Mouse (Mus musculus) right cerebral cortex, postnatal 36 days (tissue): ENCODE results near the gene Klk12.

Source experiments
- DNase-seq, 2 experiments: peaks; one replicate each; pipeline ENCODE4 v3.0.0; 2022; ENCODE audit warnings: low spot score in 2 of 2, mixed read lengths in 1 of 2

Gene Klk12

GRCm38 (mm10) chr7:43768597-43768996 lies at the start of gene Klk12:
Gene Klk12 (plus strand): TSS chr7:43768897.
- no peak for DNase-seq

GRCm38 (mm10) chr7:43747788-43748187 lies 20.9 kb upstream of the Klk12 start:
- DNase-seq = peak in 1 of 2 experiments; percentile 12

- no peak for DNase-seq
Measured at GRCm38 (mm10) chr7:43752806-43753205, 15.9 kb upstream of the Klk12 start.

GRCm38 (mm10) chr7:43766484-43766883 lies 2.2 kb upstream of the Klk12 start:
- no peak for DNase-seq

GRCm38 (mm10) chr7:43769636-43770035 lies 939 bp downstream of the Klk12 start:
- no peak for DNase-seq

GRCm38 (mm10) chr7:43770701-43771100 lies 2.0 kb downstream of the Klk12 start:
- no peak for DNase-seq

GRCm38 (mm10) chr7:43771916-43772315 lies 3.2 kb downstream of the Klk12 start:
- no peak for DNase-seq

- no peak for DNase-seq
Measured at GRCm38 (mm10) chr7:43772901-43773300, 4.2 kb downstream of the Klk12 start.

- DNase-seq = no peak
Measured at GRCm38 (mm10) chr7:43774364-43774763, 5.7 kb downstream of the Klk12 start, which contains the start of gene Klk11. Gene Klk11 (plus strand): TSS chr7:43774604.

GRCm38 (mm10) chr7:43774802-43775201 lies 6.1 kb downstream of the Klk12 start:
- no peak for DNase-seq

- DNase-seq = no peak
Measured at GRCm38 (mm10) chr7:43775311-43776057, 6.8 kb downstream of the Klk12 start.

GRCm38 (mm10) chr7:43776506-43776905 lies 7.8 kb downstream of the Klk12 start:
- no peak for DNase-seq

- no peak for DNase-seq
Measured at GRCm38 (mm10) chr7:43777423-43777822, 8.7 kb downstream of the Klk12 start.

- no peak for DNase-seq
Measured at GRCm38 (mm10) chr7:43778176-43778970, 9.7 kb downstream of the Klk12 start.

- DNase-seq = no peak
Measured at GRCm38 (mm10) chr7:43780241-43780640, 11.5 kb downstream of the Klk12 start.

GRCm38 (mm10) chr7:43780746-43781145 lies 12.0 kb downstream of the Klk12 start, which contains the start of gene Klk10:
Gene Klk10 (plus strand): TSS chr7:43781035.
- DNase-seq = no peak

GRCm38 (mm10) chr7:43781541-43781940 lies 12.8 kb downstream of the Klk12 start:
- no peak for DNase-seq

- DNase-seq = peak in 1 of 2 experiments; percentile 30
Measured at GRCm38 (mm10) chr7:43782275-43783265, 13.9 kb downstream of the Klk12 start.

- DNase-seq = no peak
Measured at GRCm38 (mm10) chr7:43785286-43785685, 16.6 kb downstream of the Klk12 start.

- no peak for DNase-seq
Measured at GRCm38 (mm10) chr7:43788096-43788495, 19.4 kb downstream of the Klk12 start.

GRCm38 (mm10) chr7:43789295-43789694 lies 20.6 kb downstream of the Klk12 start:
- DNase-seq = no peak

GRCm38 (mm10) chr7:43791591-43791990 lies 22.9 kb downstream of the Klk12 start, which contains the start of gene Klk9:
Gene Klk9 (plus strand): TSS chr7:43791891.
- DNase-seq = no peak
